Mouse (Mus musculus) ES-Bruce4 (cell line): ENCODE measurements around the gene Prmt3. TPM values are rescaled to one million over a fixed set of nuclear protein-coding genes. Genes with fewer than 3 reads are reported as not detected.
A peak's percentile ranks its signal among the peaks of the same experiment; 100 is the strongest.

Experiments
- H3K27ac ChIP-seq: 2 replicates; pipeline ENCODE4 v1.5.1; 2012; ENCODE audit warnings: low read length, inconsistent platforms; ENCODE audit not compliant: insufficient read depth
- H3K27me3 ChIP-seq: 2 replicates; pipeline ENCODE4 v1.6.1; 2012; ENCODE audit warnings: mild to moderate bottlenecking, low read length, inconsistent platforms; ENCODE audit not compliant: control insufficient read depth, poor library complexity, insufficient read depth, severe bottlenecking
- H3K36me3 ChIP-seq: 2 replicates; pipeline ENCODE4 v1.6.1; 2012; ENCODE audit warnings: inconsistent platforms, mild to moderate bottlenecking, low read length, moderate library complexity; ENCODE audit not compliant: control insufficient read depth, poor library complexity, insufficient read depth, severe bottlenecking
- H3K4me1 ChIP-seq: one replicate; pipeline ENCODE4 v1.8.1; 2011; ENCODE audit warnings: low read length; ENCODE audit not compliant: control insufficient read depth, insufficient read depth
- H3K4me3 ChIP-seq: 2 replicates; pipeline ENCODE4 v1.5.1; 2011; ENCODE audit warnings: low read depth, mild to moderate bottlenecking, low read length
- H3K9ac ChIP-seq: 2 replicates; pipeline ENCODE4 v1.6.1; 2012; ENCODE audit warnings: low read depth, mild to moderate bottlenecking, inconsistent platforms; ENCODE audit not compliant: poor library complexity, severe bottlenecking
- H3K9me3 ChIP-seq: replicated peaks from 2 replicates; pipeline ENCODE4 v1.6.1; 2012; ENCODE audit warnings: mild to moderate bottlenecking, low read length, inconsistent platforms; ENCODE audit not compliant: control insufficient read depth, poor library complexity, insufficient read depth, severe bottlenecking
- CTCF ChIP-seq: IDR thresholded peaks from one replicate; pipeline ENCODE4 v1.8.1; 2011; ENCODE audit warnings: low read depth, low read length
- EP300 ChIP-seq: IDR thresholded peaks from 2 replicates; pipeline ENCODE4 v1.6.1; 2011; ENCODE audit warnings: low read depth, low read length; ENCODE audit not compliant: insufficient read depth
- POLR2A ChIP-seq: IDR thresholded peaks from one replicate; pipeline ENCODE4 v1.8.1; 2011; ENCODE audit warnings: low read length; ENCODE audit not compliant: insufficient read depth
- polyA plus RNA-seq: library from polyadenylated mRNA; stranded (reverse); fragments of >200 nt; gene quantifications from 2 replicates; pipeline ENCODE4 v1.2.4, GENCODE M21; 2011; ENCODE audit warnings: low read depth; ENCODE audit not compliant: missing spikeins, insufficient read depth, insufficient read length

The Prmt3 gene
- polyA plus RNA-seq, 1 experiment: 83.3 TPM

- peaks cover 37% of the 10 kb centered on the region for H3K36me3 ChIP-seq
- no peaks in the 10 kb centered on the region for H3K27me3 ChIP-seq
- no peaks in the 10 kb centered on the region for H3K9me3 ChIP-seq
- H3K4me1 ChIP-seq: no peaks in the 10 kb centered on the region
- no peak overlapping the region for H3K9ac ChIP-seq
- TF ChIP-seq CTCF: no peak
- no peak for TF ChIP-seq POLR2A
- H3K4me3 ChIP-seq: no peak overlapping the region
- H3K27ac ChIP-seq: no peak overlapping the region
Measured at GRCm38 (mm10) chr7:49824581-49824980, 46.4 kb downstream of the Prmt3 start.

DNA sequence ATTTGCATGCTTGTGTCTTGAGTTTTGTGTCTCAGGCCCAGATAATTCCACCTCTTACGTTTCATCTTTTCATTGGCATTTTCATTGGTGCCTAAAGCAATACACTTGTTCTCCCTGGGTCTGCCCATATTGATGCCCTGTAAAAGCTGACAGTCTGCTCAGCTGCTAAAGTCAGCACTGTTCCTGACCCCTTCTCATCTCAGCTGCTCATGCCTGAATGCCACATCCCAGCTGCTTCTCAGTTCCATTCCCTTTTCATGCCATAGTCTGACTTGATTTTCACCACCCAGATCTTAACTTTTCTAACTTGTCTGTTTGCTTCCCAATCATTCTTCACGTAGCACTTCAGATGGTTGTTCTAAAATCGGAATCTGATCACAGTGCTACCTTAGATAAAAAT is 47.3 kb downstream of the Prmt3 start:
- peaks cover 44% of the 10 kb centered on the region for H3K36me3 ChIP-seq
- TF ChIP-seq CTCF (no peak), EP300 (no peak), POLR2A (no peak)

DNA sequence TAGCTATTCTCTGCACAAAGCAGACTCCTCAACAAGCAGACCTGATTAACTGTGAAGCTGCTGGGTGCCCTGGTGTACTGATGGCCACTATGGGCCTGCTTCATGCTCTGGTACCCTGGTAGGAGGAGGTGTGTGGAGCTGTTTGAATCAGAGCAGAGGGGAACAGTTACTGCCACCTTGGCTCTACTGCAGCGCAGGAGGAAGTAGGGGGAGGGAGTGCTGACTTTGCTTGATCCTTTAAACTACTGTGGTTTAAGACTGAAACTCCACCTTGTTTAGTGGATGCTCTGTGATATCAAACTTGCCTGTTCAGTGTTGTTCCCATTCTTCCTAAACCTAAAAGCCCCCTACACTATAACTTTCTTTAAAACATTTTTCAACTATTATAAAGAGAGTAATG is 49.8 kb downstream of the Prmt3 start:
- no peaks in the 10 kb centered on the region for H3K27me3 ChIP-seq
- no peak overlapping the region for H3K27ac ChIP-seq
- no peak overlapping the region for H3K9ac ChIP-seq
- H3K4me1 ChIP-seq: no peaks in the 10 kb centered on the region
- no peaks in the 10 kb centered on the region for H3K9me3 ChIP-seq
- TF ChIP-seq POLR2A: no peak
- TF ChIP-seq EP300: no peak
- no peak for TF ChIP-seq CTCF
- no peak overlapping the region for H3K4me3 ChIP-seq
- H3K36me3 ChIP-seq: peaks cover 40% of the 10 kb centered on the region

More for the DNA sequence above, 47.3 kb downstream of the Prmt3 start:
- no peaks in the 10 kb centered on the region for H3K27me3 ChIP-seq
- H3K9me3 ChIP-seq: no peaks in the 10 kb centered on the region
- H3K4me3 ChIP-seq: no peak overlapping the region
- no peak overlapping the region for H3K9ac ChIP-seq
- H3K4me1 ChIP-seq: no peaks in the 10 kb centered on the region
- H3K27ac ChIP-seq: no peak overlapping the region

- Histone ChIP-seq H3K4me3 (no peak overlapping the region), H3K27me3 (no peaks in the 10 kb centered on the region), H3K4me1 (no peaks in the 10 kb centered on the region), H3K27ac (no peak overlapping the region), H3K9ac (no peak overlapping the region), H3K9me3 (no peaks in the 10 kb centered on the region), H3K36me3 (peaks cover 36% of the 10 kb centered on the region)
- no peak for TF ChIP-seq CTCF
- no peak for TF ChIP-seq EP300
- no peak for TF ChIP-seq POLR2A
Measured at GRCm38 (mm10) chr7:49842366-49843282, 64.5 kb downstream of the Prmt3 start.

- Histone ChIP-seq H3K9ac (no peak overlapping the region), H3K36me3 (peaks cover 32% of the 10 kb centered on the region), H3K4me3 (no peak overlapping the region), H3K4me1 (no peaks in the 10 kb centered on the region), H3K27ac (peak overlapping the region; percentile 19; the same call in 1 of the 2 replicates), H3K27me3 (no peaks in the 10 kb centered on the region), H3K9me3 (no peaks in the 10 kb centered on the region)
- TF ChIP-seq POLR2A (no peak), EP300 (no peak), CTCF (no peak)
Measured at GRCm38 (mm10) chr7:49843304-49843933, 65.3 kb downstream of the Prmt3 start.

DNA sequence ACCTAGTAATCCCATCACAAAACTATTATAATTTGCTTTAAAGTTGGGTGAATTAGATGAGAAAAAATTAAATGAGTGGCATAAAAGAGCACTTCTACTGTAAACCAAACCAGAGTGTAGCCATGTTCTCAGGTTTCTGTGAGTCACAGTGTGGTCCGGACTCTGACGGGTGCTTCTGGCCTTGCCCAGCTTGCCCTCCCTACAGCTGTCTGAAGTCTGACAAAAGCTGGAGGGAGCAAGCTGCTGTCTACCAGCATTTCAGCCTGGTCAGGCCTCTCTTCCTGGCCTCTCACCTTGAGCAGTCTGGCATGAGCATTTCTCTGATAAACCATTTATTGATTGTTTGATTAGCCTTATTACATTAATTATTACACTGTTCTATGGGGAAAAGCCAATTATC is 69.8 kb downstream of the Prmt3 start:
- H3K36me3 ChIP-seq: peaks cover 33% of the 10 kb centered on the region
- H3K27me3 ChIP-seq: no peaks in the 10 kb centered on the region
- no peaks in the 10 kb centered on the region for H3K9me3 ChIP-seq
- H3K4me1 ChIP-seq: no peaks in the 10 kb centered on the region
- TF ChIP-seq POLR2A: no peak
- no peak for TF ChIP-seq EP300
- no peak for TF ChIP-seq CTCF
- no peak overlapping the region for H3K9ac ChIP-seq
- H3K4me3 ChIP-seq: no peak overlapping the region
- no peak overlapping the region for H3K27ac ChIP-seq
